Mouse (Mus musculus): ENCODE measurements around the gene Nfic. TPM values are rescaled to one million over a fixed set of nuclear protein-coding genes. Genes with fewer than 3 reads are reported as not detected.

Gene Nfic
- polyA plus RNA-seq, 1 experiment from 2014 or later: 19.7 TPM

DNA sequence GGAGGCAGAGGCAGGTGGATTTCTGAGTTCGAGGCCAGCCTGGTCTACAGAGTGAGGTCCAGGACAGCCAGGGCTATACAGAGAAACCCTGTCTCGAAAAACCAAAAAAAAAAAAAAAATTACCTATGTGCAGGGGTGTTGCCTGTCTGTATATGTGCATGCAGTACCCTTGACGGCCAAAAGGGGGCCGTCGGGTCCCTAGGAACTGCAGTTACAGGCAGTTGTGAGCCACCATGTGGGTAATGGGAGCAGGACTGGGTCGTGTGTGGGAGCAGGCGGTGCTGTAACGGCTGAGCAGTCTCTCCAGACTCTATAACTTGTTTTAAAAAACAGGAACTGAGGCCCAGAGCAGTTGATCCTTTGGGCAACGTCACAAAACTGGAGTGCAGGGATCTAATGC, 28.5 kb upstream of the Nfic start:
- peaks cover 39% of the 10 kb centered on the region for H3K4me1 ChIP-seq
- no peak overlapping the region for H3K4me3 ChIP-seq
- peaks cover 28% of the 10 kb centered on the region for H3K36me3 ChIP-seq
- no peaks in the 10 kb centered on the region for H3K9me3 ChIP-seq
- no peak for ATAC-seq (ENCODE audit: low FRiP score, low read depth)
- peak overlapping the region; percentile 73 for H3K27ac ChIP-seq (replicated peaks)
- no peak overlapping the region for H3K4me2 ChIP-seq (replicated peaks)
- WGBS: 19% methylated on average over 9 of the region's 9 CpGs
- peaks cover 32% of the 10 kb centered on the region for H3K27me3 ChIP-seq
- H3K9ac ChIP-seq (replicated peaks): no peak overlapping the region

GRCm38 (mm10) chr10:81482533-81482889, 27.1 kb upstream of the Nfic start, which contains the start of gene Celf5:
Gene Celf5, minus strand, starts transcription at chr10:81482709.
- H3K4me1 ChIP-seq: peaks cover 46% of the 10 kb centered on the region
- 1% methylated on average over 35 of the region's 36 CpGs for WGBS
- peak within 1 kb of the TSS; percentile 83 for H3K9ac ChIP-seq (replicated peaks)
- peak within 1 kb of the TSS; percentile 73 for H3K27ac ChIP-seq (replicated peaks)
- no peaks in the 10 kb centered on the region for H3K9me3 ChIP-seq
- peaks cover 14% of the 10 kb centered on the region for H3K36me3 ChIP-seq
- peaks cover 46% of the 10 kb centered on the region for H3K27me3 ChIP-seq
- peak within 1 kb of the TSS; percentile 63 for H3K4me2 ChIP-seq (replicated peaks)
- peak within 1 kb of the TSS; percentile 62 for H3K4me3 ChIP-seq
- ATAC-seq (ENCODE audit: low FRiP score, low read depth): peak; percentile 63

GRCm38 (mm10) chr10:81481605-81482532, 26.4 kb upstream of the Nfic start:
- Histone ChIP-seq H3K27ac (replicated peaks) (peak overlapping the region; percentile 73), H3K4me2 (replicated peaks) (peak overlapping the region; percentile 63), H3K9me3 (no peaks in the 10 kb centered on the region), H3K4me1 (peaks cover 52% of the 10 kb centered on the region), H3K36me3 (peaks cover 7% of the 10 kb centered on the region), H3K9ac (replicated peaks) (peak overlapping the region; percentile 83), H3K4me3 (peak overlapping the region; percentile 62), H3K27me3 (peaks cover 53% of the 10 kb centered on the region)
- WGBS: 2% methylated on average over 35 of the region's 35 CpGs
- peak; percentile 21 for ATAC-seq (ENCODE audit: low FRiP score, low read depth)

DNA sequence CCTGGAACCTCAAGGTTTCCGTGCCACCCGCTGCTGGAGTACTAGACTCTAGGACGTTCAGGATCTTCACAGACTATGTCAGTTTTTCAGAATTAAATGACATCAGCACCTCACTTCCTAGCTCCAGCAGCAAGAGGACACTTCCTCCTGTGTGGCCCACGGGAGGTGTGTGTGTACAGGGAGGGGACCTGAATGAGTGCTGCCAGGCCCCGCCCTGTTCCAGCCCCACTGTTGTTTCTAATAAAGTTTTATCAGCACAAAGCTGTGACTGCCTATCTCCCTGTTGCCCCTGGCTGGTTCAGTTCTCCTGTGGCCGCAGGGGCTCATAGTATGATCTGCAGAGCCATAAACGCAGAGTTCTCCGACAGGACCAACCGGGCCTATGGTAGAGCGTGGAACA, 19.0 kb upstream of the Nfic start:
- H3K9me3 ChIP-seq: no peaks in the 10 kb centered on the region
- ATAC-seq (ENCODE audit: low FRiP score, low read depth): no peak
- peaks cover 40% of the 10 kb centered on the region for H3K4me1 ChIP-seq
- no peak overlapping the region for H3K27ac ChIP-seq (replicated peaks)
- 86% methylated on average over 10 of the region's 10 CpGs for WGBS
- no peak overlapping the region for H3K4me3 ChIP-seq
- H3K4me2 ChIP-seq (replicated peaks): no peak overlapping the region
- H3K36me3 ChIP-seq: no peaks in the 10 kb centered on the region
- peaks cover 73% of the 10 kb centered on the region for H3K27me3 ChIP-seq
- H3K9ac ChIP-seq (replicated peaks): no peak overlapping the region

- H3K9me3 ChIP-seq: no peaks in the 10 kb centered on the region
- H3K4me3 ChIP-seq: peak overlapping the region; percentile 46
- peak overlapping the region; percentile 87 for H3K27ac ChIP-seq (replicated peaks)
- H3K27me3 ChIP-seq: peaks cover 76% of the 10 kb centered on the region
- peak overlapping the region; percentile 68 for H3K4me2 ChIP-seq (replicated peaks)
- H3K36me3 ChIP-seq: peaks cover 9% of the 10 kb centered on the region; the same call in 1 of the 2 replicates
- 2% methylated on average over 22 of the region's 22 CpGs for WGBS
- ATAC-seq (ENCODE audit: low FRiP score, low read depth): peak; percentile 81
- peak overlapping the region; percentile 60; the same call in 1 of the 2 replicates for H3K9ac ChIP-seq (replicated peaks)
- peaks cover 39% of the 10 kb centered on the region for H3K4me1 ChIP-seq
Observed at GRCm38 (mm10) chr10:81473003-81473451, 17.6 kb upstream of the Nfic start.

- ATAC-seq (ENCODE audit: low FRiP score, low read depth): peak; percentile 55
- H3K27ac ChIP-seq (replicated peaks): peak overlapping the region; percentile 87
- H3K9me3 ChIP-seq: no peaks in the 10 kb centered on the region
- H3K4me3 ChIP-seq: peak overlapping the region; percentile 46
- peaks cover 76% of the 10 kb centered on the region for H3K27me3 ChIP-seq
- H3K4me2 ChIP-seq (replicated peaks): peak overlapping the region; percentile 68
- H3K36me3 ChIP-seq: peaks cover 14% of the 10 kb centered on the region
- WGBS: 1% methylated on average over 16 of the region's 18 CpGs
- H3K9ac ChIP-seq (replicated peaks): peak overlapping the region; percentile 60
- peaks cover 34% of the 10 kb centered on the region for H3K4me1 ChIP-seq
Observed at GRCm38 (mm10) chr10:81472403-81473002, 17.1 kb upstream of the Nfic start.

DNA sequence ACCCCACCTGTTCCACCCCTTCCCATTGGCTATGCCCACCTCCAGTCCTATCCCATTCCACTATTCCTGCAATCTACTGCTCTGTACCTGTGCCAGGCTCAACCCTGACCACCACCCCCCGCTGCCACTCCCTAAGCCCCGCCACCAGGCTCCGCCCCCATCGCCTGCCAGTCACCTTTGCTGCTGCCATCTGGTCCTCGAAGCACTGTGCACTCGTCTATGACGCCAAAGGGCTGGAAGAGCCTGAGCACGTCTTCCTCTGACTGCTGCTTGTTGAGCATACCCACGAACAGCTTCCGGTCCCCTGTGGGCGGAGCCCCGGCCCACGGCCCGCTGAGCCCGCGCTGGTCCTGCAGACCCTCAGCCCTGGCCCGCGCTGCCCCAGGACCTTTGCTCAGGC, 15.0 kb upstream of the Nfic start:
- Histone ChIP-seq H3K36me3 (peaks cover 26% of the 10 kb centered on the region), H3K4me1 (peaks cover 27% of the 10 kb centered on the region), H3K4me3 (no peak overlapping the region), H3K27ac (replicated peaks) (no peak overlapping the region), H3K9ac (replicated peaks) (no peak overlapping the region; the same call in 1 of the 2 replicates), H3K4me2 (replicated peaks) (no peak overlapping the region), H3K9me3 (no peaks in the 10 kb centered on the region), H3K27me3 (peaks cover 75% of the 10 kb centered on the region)
- ATAC-seq (ENCODE audit: low FRiP score, low read depth): no peak
- WGBS: 61% methylated on average over 18 of the region's 18 CpGs

DNA sequence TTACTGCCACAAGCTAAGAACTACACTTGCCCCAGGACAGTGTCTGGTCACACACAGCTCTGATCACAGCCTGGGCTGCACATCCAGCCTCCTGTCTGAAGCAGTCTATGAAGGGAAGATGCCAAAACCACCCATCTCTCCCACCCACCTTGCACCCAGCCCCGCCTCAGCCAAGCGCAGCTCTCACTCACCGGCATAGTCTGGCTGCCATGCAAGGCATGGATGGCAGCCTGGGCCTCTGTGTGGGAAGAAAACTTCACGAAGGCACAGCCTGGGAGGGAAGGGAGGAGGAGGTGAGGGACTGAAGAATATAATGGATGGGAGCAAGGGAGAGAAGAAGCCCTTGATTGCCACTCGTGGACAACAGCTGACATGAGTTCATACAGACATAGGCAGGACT, 13.8 kb upstream of the Nfic start:
- no peaks in the 10 kb centered on the region for H3K9me3 ChIP-seq
- peaks cover 26% of the 10 kb centered on the region for H3K36me3 ChIP-seq
- peaks cover 39% of the 10 kb centered on the region for H3K4me1 ChIP-seq
- peaks cover 76% of the 10 kb centered on the region for H3K27me3 ChIP-seq
- H3K4me3 ChIP-seq: no peak overlapping the region
- no peak for ATAC-seq (ENCODE audit: low FRiP score, low read depth)
- H3K27ac ChIP-seq (replicated peaks): no peak overlapping the region
- H3K9ac ChIP-seq (replicated peaks): no peak overlapping the region
- 86% methylated on average over 5 of the region's 5 CpGs for WGBS
- no peak overlapping the region for H3K4me2 ChIP-seq (replicated peaks)

GRCm38 (mm10) chr10:81467670-81468235, 12.3 kb upstream of the Nfic start:
- H3K4me3 ChIP-seq: no peak overlapping the region
- no peak overlapping the region for H3K27ac ChIP-seq (replicated peaks)
- H3K4me1 ChIP-seq: peaks cover 35% of the 10 kb centered on the region
- H3K27me3 ChIP-seq: peaks cover 85% of the 10 kb centered on the region
- H3K9me3 ChIP-seq: no peaks in the 10 kb centered on the region
- WGBS: 79% methylated on average over 16 of the region's 16 CpGs
- no peak overlapping the region for H3K9ac ChIP-seq (replicated peaks)
- ATAC-seq (ENCODE audit: low FRiP score, low read depth): no peak
- no peak overlapping the region for H3K4me2 ChIP-seq (replicated peaks)
- H3K36me3 ChIP-seq: peaks cover 26% of the 10 kb centered on the region

GRCm38 (mm10) chr10:81466881-81467280, 11.4 kb upstream of the Nfic start:
- Histone ChIP-seq H3K4me2 (replicated peaks) (no peak overlapping the region), H3K36me3 (peaks cover 28% of the 10 kb centered on the region), H3K27ac (replicated peaks) (no peak overlapping the region), H3K4me1 (peaks cover 29% of the 10 kb centered on the region), H3K4me3 (no peak overlapping the region), H3K27me3 (peaks cover 91% of the 10 kb centered on the region), H3K9me3 (no peaks in the 10 kb centered on the region), H3K9ac (replicated peaks) (no peak overlapping the region)
- ATAC-seq (ENCODE audit: low FRiP score, low read depth): no peak
- 64% methylated on average over 14 of the region's 14 CpGs for WGBS

- ATAC-seq (ENCODE audit: low FRiP score, low read depth): no peak
- Histone ChIP-seq H3K9me3 (no peaks in the 10 kb centered on the region), H3K4me1 (peaks cover 25% of the 10 kb centered on the region), H3K27me3 (peaks cover 95% of the 10 kb centered on the region), H3K9ac (replicated peaks) (no peak overlapping the region), H3K36me3 (peaks cover 29% of the 10 kb centered on the region), H3K4me3 (no peak overlapping the region), H3K4me2 (replicated peaks) (no peak overlapping the region), H3K27ac (replicated peaks) (no peak overlapping the region)
- WGBS: 76% methylated on average over 2 of the region's 2 CpGs
Observed at GRCm38 (mm10) chr10:81466066-81466465, 10.6 kb upstream of the Nfic start.

DNA sequence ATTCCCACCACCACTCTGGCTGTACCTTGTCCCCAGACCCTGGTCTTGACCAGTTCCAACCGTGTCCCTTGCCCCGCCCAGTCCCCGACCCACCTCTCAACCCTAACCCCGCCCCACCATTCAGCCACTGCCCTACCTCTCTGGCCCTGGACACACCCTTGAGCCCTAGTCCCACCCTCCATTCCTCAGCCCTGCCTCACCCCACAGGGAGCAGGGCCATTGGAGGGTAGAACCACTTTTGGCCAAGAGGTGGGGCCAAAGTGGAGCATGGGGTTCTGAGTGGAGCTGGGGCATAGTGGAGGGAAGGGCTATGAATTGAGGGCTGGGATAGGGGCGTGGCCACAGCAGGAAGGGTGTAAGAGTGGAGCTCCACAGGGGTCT, 9.8 kb upstream of the Nfic start:
- no peaks in the 10 kb centered on the region for H3K9me3 ChIP-seq
- H3K4me2 ChIP-seq (replicated peaks): peak overlapping the region; percentile 58; the same call in 1 of the 2 replicates
- no peak overlapping the region for H3K27ac ChIP-seq (replicated peaks)
- 2% methylated on average over 5 of the region's 5 CpGs for WGBS
- peaks cover 29% of the 10 kb centered on the region for H3K36me3 ChIP-seq
- H3K9ac ChIP-seq (replicated peaks): 0 out of 2 replicates have a peak overlapping the region, but pooled peaks have one; percentile 24
- peak; percentile 5; the same call in 1 of the 2 replicates for ATAC-seq (ENCODE audit: low FRiP score, low read depth)
- no peak overlapping the region for H3K4me3 ChIP-seq
- peaks cover 19% of the 10 kb centered on the region for H3K4me1 ChIP-seq
- peaks cover 95% of the 10 kb centered on the region for H3K27me3 ChIP-seq

All from midbrain, embryonic 12.5 days (tissue).